Mouse (Mus musculus): Measurements from ENCODE around the gene Cysrt1. TPM values are rescaled to one million over a fixed set of nuclear protein-coding genes. Genes with fewer than 3 reads are reported as not detected.
A peak's percentile ranks its signal among the peaks of the same experiment; 100 is the strongest.

Cysrt1 gene
- polyA plus RNA-seq, 1 experiment from 2014 or later, result not detected

DNA sequence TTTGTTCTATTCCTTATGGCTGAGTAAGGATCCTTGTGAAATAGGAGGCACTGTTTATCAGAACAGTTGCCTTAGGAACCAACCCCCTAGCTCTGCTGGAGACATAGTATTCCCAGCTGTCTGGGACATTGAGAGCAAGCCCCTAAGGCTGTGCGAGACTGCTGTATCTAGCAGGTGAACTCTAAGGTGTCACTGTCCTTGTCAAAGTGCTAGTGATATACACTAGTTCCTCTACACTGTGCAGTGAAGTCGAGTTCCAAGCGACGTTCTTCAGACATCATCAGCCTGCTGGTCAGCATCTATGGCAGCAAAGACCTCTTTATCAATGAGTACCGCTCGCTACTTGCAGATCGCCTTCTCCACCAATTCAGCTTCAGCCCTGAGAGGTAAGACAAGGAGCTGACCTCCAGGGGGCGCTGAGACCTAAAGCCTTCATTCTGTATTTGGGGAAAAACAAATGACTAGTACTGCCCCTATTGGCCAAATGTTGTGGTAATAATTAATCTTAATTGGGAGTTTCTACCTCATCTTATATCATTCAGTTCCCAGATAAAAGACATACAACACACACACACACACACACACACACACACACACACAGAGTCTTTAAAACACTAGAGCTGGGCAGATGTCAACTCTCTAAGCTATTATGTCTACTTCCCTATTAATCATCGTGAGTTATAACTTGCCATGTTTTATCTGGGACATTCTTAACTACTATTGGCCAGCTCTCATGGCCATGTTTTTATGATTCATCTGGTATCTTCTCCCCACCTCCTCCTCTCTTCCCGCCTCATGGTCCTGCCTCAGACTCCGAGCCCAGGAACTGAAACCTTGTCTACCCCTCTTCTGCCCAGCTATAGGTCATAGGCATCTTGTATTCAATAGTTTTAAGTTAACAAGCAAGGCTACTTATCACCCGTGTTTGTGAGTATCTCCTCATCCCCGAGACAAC is 37.0 kb upstream of the Cysrt1 start:
- H3K9me3 ChIP-seq, result no peaks in the 10 kb centered on the region
- no peak for ATAC-seq (ENCODE audit: low FRiP score, low read depth)

GRCm38 (mm10) chr2:25273010-25273409 is 30.8 kb upstream of the Cysrt1 start:
- 40% methylated on average over 16 of the region's 16 CpGs for WGBS
- peak overlapping the region; percentile 93 for H3K4me3 ChIP-seq
- peaks cover 24% of the 10 kb centered on the region for H3K4me1 ChIP-seq
- H3K9me3 ChIP-seq, result no peaks in the 10 kb centered on the region
- peak overlapping the region; percentile 95 for H3K4me2 ChIP-seq (replicated peaks)
- peaks cover 64% of the 10 kb centered on the region for H3K36me3 ChIP-seq
- H3K27me3 ChIP-seq, result no peaks in the 10 kb centered on the region
- ATAC-seq (ENCODE audit: low FRiP score, low read depth), result no peak
- peak overlapping the region; percentile 84 for H3K9ac ChIP-seq (replicated peaks)
- H3K27ac ChIP-seq (replicated peaks), result peak overlapping the region; percentile 78; the same call in 1 of the 2 replicates

More for the DNA sequence above, 37.0 kb upstream of the Cysrt1 start:
- Histone ChIP-seq H3K4me2 (replicated peaks) (no peak overlapping the region), H3K36me3 (peaks cover 98% of the 10 kb centered on the region), H3K9ac (replicated peaks) (no peak overlapping the region), H3K4me1 (no peaks in the 10 kb centered on the region), H3K4me3 (no peak overlapping the region), H3K27me3 (no peaks in the 10 kb centered on the region), H3K27ac (replicated peaks) (no peak overlapping the region)
- WGBS, result 63% methylated on average over 13 of the region's 13 CpGs

DNA sequence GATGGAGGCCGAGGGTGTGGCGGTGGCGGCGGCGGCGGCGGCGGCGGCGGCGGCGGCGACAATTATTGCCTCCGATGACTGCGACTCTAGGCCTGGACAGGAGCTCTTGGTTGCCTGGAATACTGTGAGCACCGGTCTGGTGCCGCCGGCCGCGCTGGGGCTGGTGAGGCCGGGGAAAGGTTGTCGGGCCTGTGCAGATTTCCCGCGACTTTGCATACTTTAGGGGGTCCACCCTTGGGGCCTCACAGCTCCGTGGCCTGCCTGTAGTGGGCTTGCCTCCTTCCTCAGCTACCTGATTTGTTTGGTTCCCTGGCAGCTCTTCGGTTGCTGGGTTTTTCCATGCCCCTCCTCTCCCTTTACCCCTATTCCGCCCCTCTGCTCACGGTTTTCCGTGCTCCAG is 30.3 kb upstream of the Cysrt1 start:
- Histone ChIP-seq H3K9me3 (no peaks in the 10 kb centered on the region), H3K27me3 (no peaks in the 10 kb centered on the region), H3K36me3 (peaks cover 59% of the 10 kb centered on the region), H3K27ac (replicated peaks) (peak overlapping the region; percentile 78), H3K9ac (replicated peaks) (peak overlapping the region; percentile 84), H3K4me3 (peak overlapping the region; percentile 93), H3K4me1 (peaks cover 29% of the 10 kb centered on the region), H3K4me2 (replicated peaks) (peak overlapping the region; percentile 95)
- peak; percentile 71 for ATAC-seq (ENCODE audit: low FRiP score, low read depth)
- under 1% methylated on average over 28 of the region's 29 CpGs for WGBS

GRCm38 (mm10) chr2:25271827-25272511 is 29.7 kb upstream of the Cysrt1 start, which contains the start of the genes Ssna1 and Anapc2:
Gene Ssna1 (minus strand): TSS chr2:25272438.
Gene Anapc2 (plus strand): TSS chr2:25272478.
- ATAC-seq (ENCODE audit: low FRiP score, low read depth), result peak; percentile 97
- H3K9me3 ChIP-seq, result no peaks in the 10 kb centered on the region
- H3K4me3 ChIP-seq, result peak within 1 kb of the TSS; percentile 93
- peak within 1 kb of the TSS; percentile 84 for H3K9ac ChIP-seq (replicated peaks)
- no peaks in the 10 kb centered on the region for H3K27me3 ChIP-seq
- peak within 1 kb of the TSS; percentile 95 for H3K4me2 ChIP-seq (replicated peaks)
- WGBS, result under 1% methylated on average over 55 of the region's 55 CpGs
- peaks cover 54% of the 10 kb centered on the region for H3K36me3 ChIP-seq
- peaks cover 33% of the 10 kb centered on the region for H3K4me1 ChIP-seq
- H3K27ac ChIP-seq (replicated peaks), result peak within 1 kb of the TSS; percentile 78

DNA sequence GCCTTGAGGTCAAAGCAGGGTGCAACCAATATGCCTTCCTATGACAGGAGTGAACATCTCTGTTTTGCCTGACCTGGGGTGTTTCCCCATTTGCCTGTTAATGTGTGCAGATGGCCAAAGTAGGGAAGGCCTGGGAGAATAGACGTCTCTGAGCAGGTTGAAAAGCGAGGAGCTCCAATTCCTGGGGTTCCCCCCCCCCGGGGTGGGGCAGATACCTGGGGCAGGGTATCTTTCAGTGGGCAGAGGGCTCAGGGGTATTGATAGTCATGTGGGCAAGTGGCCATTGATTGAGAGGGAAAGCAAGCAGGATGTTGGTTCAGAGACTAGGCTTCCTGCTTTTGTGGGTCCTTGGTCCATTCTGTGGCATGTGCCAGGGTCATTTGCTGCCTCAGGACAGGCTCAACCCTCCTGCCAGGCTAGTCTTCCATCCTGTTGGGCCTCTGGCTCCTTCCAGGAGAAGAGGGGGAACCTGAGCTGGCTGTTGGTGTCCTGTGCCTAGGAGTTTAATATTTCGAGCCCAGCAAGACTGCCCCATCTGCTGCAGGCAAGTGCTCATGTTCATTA is 25.6 kb upstream of the Cysrt1 start:
- peaks cover 16% of the 10 kb centered on the region; the same call in 1 of the 2 replicates for H3K36me3 ChIP-seq
- WGBS, result 73% methylated on average over 4 of the region's 4 CpGs
- H3K4me1 ChIP-seq, result peaks cover 62% of the 10 kb centered on the region
- H3K27me3 ChIP-seq, result peaks cover 29% of the 10 kb centered on the region
- H3K4me2 ChIP-seq (replicated peaks), result no peak overlapping the region
- no peak for ATAC-seq (ENCODE audit: low FRiP score, low read depth)
- H3K27ac ChIP-seq (replicated peaks), result no peak overlapping the region
- no peak overlapping the region for H3K9ac ChIP-seq (replicated peaks)
- H3K4me3 ChIP-seq, result no peak overlapping the region
- no peaks in the 10 kb centered on the region for H3K9me3 ChIP-seq

DNA sequence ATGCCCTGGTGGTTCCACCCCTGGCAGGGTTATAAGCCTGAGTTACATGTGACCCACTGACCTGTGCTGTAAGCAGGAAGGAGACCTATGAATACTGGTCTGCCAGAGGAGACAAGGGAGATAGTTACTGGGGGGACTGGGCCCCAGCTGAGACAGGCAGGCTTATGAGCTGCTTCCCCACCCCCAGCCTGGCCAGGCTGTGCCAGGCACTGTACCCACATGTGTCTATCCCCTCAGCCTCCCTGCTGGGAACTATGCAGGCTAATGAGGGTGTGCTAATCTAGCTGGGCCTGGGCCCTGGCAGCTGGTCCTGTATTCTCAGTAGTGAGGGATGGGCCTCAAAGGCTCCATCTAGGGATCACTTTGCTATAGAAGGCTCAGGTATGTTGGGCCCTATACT is 25.0 kb upstream of the Cysrt1 start:
- Histone ChIP-seq H3K9ac (replicated peaks) (0 out of 2 replicates have a peak overlapping the region, but pooled peaks have one; percentile 31), H3K4me3 (no peak overlapping the region), H3K9me3 (no peaks in the 10 kb centered on the region), H3K27ac (replicated peaks) (no peak overlapping the region), H3K27me3 (peaks cover 30% of the 10 kb centered on the region), H3K4me2 (replicated peaks) (no peak overlapping the region), H3K4me1 (peaks cover 63% of the 10 kb centered on the region), H3K36me3 (peaks cover 16% of the 10 kb centered on the region; the same call in 1 of the 2 replicates)
- no peak for ATAC-seq (ENCODE audit: low FRiP score, low read depth)

DNA sequence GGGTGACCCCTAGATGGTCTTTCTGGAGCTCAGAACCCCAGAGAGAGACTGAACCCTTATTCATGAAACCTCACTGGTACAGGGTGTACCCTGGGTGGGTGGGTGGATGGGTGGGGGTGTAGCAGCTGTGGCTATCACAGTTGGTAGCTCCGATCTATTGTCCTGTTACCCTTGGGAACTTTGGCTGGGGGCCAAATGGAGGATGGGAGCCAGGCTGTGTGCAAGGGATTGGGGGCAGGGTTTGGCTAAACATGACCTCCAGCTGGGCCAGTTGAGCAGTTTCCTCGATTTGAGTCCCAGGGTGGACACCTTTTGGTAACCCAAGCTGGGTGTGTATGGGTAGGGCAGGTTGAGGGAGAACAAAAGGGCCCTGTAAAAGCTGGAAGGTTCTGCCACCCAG is 24.5 kb upstream of the Cysrt1 start:
- 55% methylated on average over 2 of the region's 2 CpGs for WGBS
- no peak overlapping the region for H3K27ac ChIP-seq (replicated peaks)

GRCm38 (mm10) chr2:25265897-25266656 is 23.8 kb upstream of the Cysrt1 start:
- peaks cover 30% of the 10 kb centered on the region for H3K27me3 ChIP-seq
- H3K27ac ChIP-seq (replicated peaks), result no peak overlapping the region
- peak overlapping the region; percentile 4; the same call in 1 of the 2 replicates for H3K4me3 ChIP-seq
- no peaks in the 10 kb centered on the region for H3K9me3 ChIP-seq
- H3K9ac ChIP-seq (replicated peaks), result no peak overlapping the region
- ATAC-seq (ENCODE audit: low FRiP score, low read depth), result no peak
- H3K4me2 ChIP-seq (replicated peaks), result peak overlapping the region; percentile 21; the same call in 1 of the 2 replicates
- H3K36me3 ChIP-seq, result peaks cover 16% of the 10 kb centered on the region; the same call in 1 of the 2 replicates
- 64% methylated on average over 6 of the region's 6 CpGs for WGBS
- H3K4me1 ChIP-seq, result peaks cover 61% of the 10 kb centered on the region

More for the DNA sequence above, 24.5 kb upstream of the Cysrt1 start:
- H3K9me3 ChIP-seq, result no peaks in the 10 kb centered on the region
- H3K36me3 ChIP-seq, result peaks cover 16% of the 10 kb centered on the region; the same call in 1 of the 2 replicates
- peaks cover 30% of the 10 kb centered on the region for H3K27me3 ChIP-seq
- H3K4me2 ChIP-seq (replicated peaks), result peak overlapping the region; percentile 21; the same call in 1 of the 2 replicates
- no peak for ATAC-seq (ENCODE audit: low FRiP score, low read depth)
- H3K4me1 ChIP-seq, result peaks cover 66% of the 10 kb centered on the region
- H3K4me3 ChIP-seq, result no peak overlapping the region
- peak overlapping the region; percentile 31; the same call in 1 of the 2 replicates for H3K9ac ChIP-seq (replicated peaks)

DNA sequence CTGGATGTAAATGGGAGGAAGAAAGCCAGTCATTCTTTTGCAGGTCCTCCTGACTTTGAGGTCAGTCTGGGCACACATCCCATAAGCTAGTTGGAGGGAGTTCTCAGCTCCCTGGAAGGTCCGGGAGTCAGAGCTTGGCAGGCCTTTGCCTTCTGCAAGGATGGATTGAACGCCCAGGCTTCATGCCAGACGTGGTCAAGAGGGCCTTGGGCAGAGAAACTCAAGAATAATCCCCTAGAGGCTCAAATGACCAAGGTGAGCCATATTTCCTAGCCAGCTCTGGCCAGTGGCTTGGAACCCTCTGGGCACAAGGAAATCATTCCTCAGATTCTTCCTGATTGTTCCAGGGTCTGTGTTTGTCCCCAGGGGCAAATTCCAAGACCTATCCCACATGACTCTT is 22.6 kb upstream of the Cysrt1 start:
- Histone ChIP-seq H3K4me1 (peaks cover 54% of the 10 kb centered on the region), H3K4me2 (replicated peaks) (0 out of 2 replicates have a peak overlapping the region, but pooled peaks have one; percentile 99), H3K27me3 (peaks cover 30% of the 10 kb centered on the region), H3K9ac (replicated peaks) (0 out of 2 replicates have a peak overlapping the region, but pooled peaks have one; percentile 24), H3K4me3 (no peak overlapping the region), H3K36me3 (peaks cover 16% of the 10 kb centered on the region; the same call in 1 of the 2 replicates), H3K9me3 (no peaks in the 10 kb centered on the region), H3K27ac (replicated peaks) (no peak overlapping the region)
- ATAC-seq (ENCODE audit: low FRiP score, low read depth), result no peak
- 82% methylated on average over 3 of the region's 3 CpGs for WGBS

DNA sequence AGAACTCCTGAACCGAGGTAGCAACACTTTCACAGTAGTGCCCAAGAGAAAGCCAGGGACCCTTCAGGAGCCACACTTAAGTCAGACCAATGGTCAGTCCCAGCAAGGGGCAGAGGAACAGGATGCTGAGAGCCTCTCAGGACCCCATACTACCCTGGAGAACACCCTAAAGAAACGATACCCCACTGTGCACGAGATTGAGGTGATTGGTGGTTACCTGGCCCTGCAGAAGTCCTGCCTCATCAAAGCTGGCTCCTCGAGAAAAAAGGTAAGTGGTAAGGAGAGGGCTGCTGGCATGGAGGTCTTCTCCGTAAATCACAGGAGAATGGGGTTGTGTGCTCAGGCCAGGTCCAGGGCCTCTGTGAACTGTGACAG is 22.0 kb upstream of the Cysrt1 start:
- WGBS, result 76% methylated on average over 5 of the region's 5 CpGs
- no peaks in the 10 kb centered on the region for H3K9me3 ChIP-seq
- no peak for ATAC-seq (ENCODE audit: low FRiP score, low read depth)
- peak overlapping the region; percentile 66 for H3K9ac ChIP-seq (replicated peaks)
- no peak overlapping the region for H3K27ac ChIP-seq (replicated peaks)
- peaks cover 54% of the 10 kb centered on the region for H3K4me1 ChIP-seq
- peaks cover 13% of the 10 kb centered on the region; the same call in 1 of the 2 replicates for H3K36me3 ChIP-seq
- peak overlapping the region; percentile 82; the same call in 1 of the 2 replicates for H3K4me3 ChIP-seq
- H3K4me2 ChIP-seq (replicated peaks), result peak overlapping the region; percentile 99; the same call in 1 of the 2 replicates
- H3K27me3 ChIP-seq, result peaks cover 30% of the 10 kb centered on the region

Measured in midbrain, embryonic 12.5 days (tissue).